Mouse (Mus musculus) kidney, adult 8-10 months (tissue): ENCODE data around the gene Rcor1.

Experiments used
- DNase-seq, 2 experiments: peaks; one replicate each; pipeline ENCODE4 v3.0.0; 2022

Rcor1 gene

GRCm38 (mm10) chr12:111165146-111165812 lies 126.1 kb downstream of the Rcor1 start:
- DNase-seq = peak; percentile 30 to 43
